Mouse (Mus musculus) cerebellum, adult 18-20 months (tissue): ENCODE measurements around the gene Xpr1.
"Not testable (repeated sequence)": the region's sequence is repeated elsewhere in the genome, so short reads cannot be mapped to it uniquely, and the experiment has no call there.

Experiments
- DNase-seq, 2 experiments: peaks; one replicate each; pipeline ENCODE4 v3.0.0; 2021

Xpr1 gene

GRCm38 (mm10) chr1:155320091-155320833 lies 97.0 kb downstream of the Xpr1 start:
- no peak for DNase-seq

DNA sequence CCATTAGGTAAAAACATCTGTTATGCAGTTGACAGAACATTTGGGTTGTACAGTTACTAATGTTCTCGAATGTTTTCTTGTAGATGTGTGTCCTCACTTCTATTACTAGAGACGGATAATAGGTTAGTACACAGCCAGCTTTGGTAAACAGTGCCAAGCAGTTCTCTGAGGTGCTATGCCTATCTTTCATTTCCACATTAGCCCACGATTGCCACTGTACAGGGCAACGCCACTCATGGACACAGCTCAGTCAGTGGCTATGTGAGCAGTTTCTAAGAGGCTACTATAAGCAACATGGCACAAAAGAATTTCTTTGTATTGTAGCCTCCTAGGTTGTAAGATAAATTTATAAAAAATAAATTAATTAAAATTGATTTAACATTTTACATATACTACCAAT lies 97.7 kb downstream of the Xpr1 start:
- no peak for DNase-seq

DNA sequence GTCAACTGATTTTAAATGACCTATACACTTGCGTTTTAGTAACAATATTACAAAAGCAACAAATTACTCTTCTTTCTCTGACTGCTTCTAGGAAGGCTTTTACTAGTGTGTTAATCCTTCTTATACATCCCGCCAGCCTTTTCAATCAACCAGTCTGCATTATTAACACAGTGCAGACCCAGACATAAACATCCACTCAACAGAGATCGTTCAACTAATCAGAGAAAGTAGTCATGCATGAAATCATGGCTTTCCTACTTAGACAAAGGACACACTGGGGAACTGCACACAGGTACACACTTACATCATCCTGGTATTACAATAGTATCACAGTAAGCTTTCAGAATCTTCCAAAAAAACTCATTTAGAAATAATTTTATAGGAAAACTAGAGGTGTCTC lies 105.5 kb downstream of the Xpr1 start:
- DNase-seq = no peak

DNA sequence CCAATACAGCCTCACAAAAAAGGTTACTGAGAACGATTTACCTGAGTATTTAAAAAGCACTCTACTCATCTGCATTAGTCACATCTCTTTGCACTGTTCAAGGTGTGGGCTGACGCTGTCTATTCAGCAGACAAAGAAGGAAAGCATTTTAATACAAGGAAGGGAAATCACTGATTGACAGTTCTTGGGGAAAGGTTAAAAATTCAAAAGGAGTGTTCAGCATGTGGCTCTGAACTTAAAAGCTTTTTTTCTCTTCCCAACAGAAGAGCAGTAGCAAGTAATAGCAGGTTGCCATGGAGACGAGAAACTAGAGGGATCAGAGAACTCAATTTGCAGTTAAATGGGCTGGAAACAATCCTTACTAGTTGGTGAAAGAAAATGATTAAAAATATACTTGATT lies 110.3 kb downstream of the Xpr1 start:
- DNase-seq = no peak

- no peak for DNase-seq
Measured at GRCm38 (mm10) chr1:155303402-155303801, 113.8 kb downstream of the Xpr1 start.

- no peak for DNase-seq
Measured at GRCm38 (mm10) chr1:155297615-155298014, 119.6 kb downstream of the Xpr1 start.

DNA sequence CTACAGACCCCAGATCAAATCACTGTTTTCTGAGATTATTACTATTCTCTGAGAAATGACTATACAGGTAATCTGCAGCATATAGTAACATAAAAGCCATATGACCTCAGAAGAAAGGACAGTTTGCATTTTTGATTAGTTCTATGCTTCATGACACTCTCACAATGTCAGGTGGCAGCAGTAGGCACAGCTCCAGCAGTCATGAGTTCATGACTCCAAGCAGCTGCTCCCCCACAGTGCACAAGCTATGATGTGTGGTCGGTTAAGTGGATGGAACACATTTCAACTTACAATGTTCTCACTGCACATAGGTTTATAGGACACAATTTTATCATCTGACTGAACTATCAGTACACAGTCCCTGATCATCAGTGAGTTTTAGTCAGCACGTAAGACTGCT lies 120.0 kb downstream of the Xpr1 start:
- no peak for DNase-seq

DNA sequence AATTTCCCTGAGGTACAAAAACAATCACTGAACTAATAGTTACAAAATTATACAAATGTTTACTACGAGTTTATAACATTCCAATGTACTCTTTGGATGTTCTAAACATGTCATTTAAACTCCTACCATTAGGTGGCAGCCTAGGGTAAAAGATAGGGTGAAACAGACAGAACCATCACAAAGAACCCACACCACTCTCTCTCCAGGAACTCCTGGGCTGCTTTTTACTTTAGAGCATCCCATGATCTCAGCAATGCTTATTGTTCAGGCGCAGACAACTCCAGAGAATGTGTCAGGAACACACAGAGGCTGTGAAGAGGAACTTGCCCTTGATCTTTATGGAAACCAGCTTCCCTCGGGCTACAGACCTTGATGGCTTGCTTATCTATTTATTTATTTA lies 123.8 kb downstream of the Xpr1 start:
- DNase-seq = peak in 1 of 2 experiments; percentile 46

DNA sequence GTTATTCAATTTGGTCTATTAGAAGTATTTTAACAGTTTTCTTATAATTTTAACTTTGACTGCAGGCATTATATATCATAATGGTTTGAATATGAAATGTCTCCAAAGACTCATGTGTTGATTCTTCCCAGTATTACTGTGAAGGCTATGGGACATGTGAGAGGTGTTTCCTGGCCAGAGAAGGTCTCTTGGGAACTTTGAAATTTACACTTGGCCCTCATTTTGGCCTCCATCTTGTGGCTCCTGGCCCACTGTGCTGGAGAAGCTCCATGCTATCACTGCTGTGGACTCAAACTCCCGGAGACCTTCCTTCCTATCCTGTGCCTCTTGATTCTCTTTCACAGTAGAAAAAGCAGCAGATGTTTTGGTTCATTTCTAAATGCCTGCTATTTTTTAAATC lies 127.8 kb downstream of the Xpr1 start:
- no peak for DNase-seq

GRCm38 (mm10) chr1:155288033-155288432 lies 129.2 kb downstream of the Xpr1 start:
- DNase-seq = no peak

DNA sequence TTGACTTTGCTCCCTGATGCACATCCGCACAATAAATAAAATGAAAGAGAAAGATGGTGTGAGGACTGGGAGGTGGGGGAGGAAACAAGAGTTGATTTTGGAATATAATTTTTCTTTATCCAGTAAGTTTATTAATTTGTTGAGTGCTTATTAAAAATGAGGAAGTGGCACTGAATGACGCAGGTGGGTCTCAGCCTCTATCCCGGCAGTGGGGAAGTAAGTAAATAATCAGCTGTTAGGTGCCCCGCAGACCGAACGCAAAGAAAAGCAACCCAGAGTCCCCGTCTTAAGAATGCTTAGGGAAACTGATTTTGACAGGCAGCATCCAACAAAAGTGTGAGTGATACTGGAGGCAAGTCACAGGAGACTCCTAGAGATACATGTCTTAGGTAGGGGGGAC lies 133.4 kb downstream of the Xpr1 start:
- DNase-seq = no peak

- peak; percentile 75 to 79 for DNase-seq
Measured at GRCm38 (mm10) chr1:155281003-155281793, 136.0 kb downstream of the Xpr1 start.

DNA sequence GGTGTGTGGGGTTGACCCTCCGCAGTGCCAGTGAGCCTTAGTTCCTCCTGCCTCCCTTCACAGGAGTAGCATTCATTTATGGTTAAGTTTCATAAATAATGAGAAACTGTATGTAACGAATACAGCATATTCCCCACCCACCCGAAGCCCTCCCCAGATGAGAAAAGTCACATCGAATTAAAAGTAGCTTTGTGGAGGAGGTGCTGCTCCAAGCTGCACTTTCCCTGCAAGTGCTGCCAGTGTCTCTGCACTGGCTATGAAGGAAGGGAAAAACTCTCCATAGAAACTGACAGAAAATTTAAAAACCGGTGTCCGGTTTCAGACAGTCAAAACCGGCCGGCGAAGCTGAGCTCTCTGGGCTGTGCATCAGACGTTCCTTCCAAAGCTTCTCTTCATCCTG lies 136.9 kb downstream of the Xpr1 start:
- no peak for DNase-seq

GRCm38 (mm10) chr1:155276381-155277033 lies 140.7 kb downstream of the Xpr1 start:
- DNase-seq = no peak

GRCm38 (mm10) chr1:155275793-155276192 lies 141.4 kb downstream of the Xpr1 start:
- DNase-seq = no peak

- peak; percentile 42 to 48 for DNase-seq
Measured at GRCm38 (mm10) chr1:155274976-155275375, 142.2 kb downstream of the Xpr1 start.

- no peak for DNase-seq
Measured at GRCm38 (mm10) chr1:155272953-155273352, 144.3 kb downstream of the Xpr1 start.

- DNase-seq = not testable (repeated sequence)
Measured at GRCm38 (mm10) chr1:155262496-155262895, 154.7 kb downstream of the Xpr1 start.

- no peak for DNase-seq
Measured at GRCm38 (mm10) chr1:155254309-155254708, 162.9 kb downstream of the Xpr1 start.

DNA sequence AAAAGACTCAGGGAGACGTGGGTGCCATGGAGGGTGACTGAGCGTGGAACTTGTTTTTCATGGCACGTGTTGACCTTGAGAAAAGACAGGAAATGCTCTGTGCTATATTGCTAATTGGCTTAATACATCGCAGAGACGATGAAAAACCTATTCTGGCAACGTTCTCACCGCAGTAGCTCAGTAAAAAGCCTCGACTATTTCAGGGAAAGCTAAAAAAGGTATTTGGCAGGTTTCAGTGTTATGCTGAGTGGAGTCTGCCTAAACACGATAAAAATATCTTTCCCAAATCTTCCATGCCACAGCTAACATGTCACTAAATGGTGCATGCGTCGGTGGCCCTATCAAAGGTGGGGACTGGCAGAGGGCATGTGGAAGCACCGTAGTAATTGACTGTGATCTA lies 164.1 kb downstream of the Xpr1 start:
- DNase-seq = no peak

DNA sequence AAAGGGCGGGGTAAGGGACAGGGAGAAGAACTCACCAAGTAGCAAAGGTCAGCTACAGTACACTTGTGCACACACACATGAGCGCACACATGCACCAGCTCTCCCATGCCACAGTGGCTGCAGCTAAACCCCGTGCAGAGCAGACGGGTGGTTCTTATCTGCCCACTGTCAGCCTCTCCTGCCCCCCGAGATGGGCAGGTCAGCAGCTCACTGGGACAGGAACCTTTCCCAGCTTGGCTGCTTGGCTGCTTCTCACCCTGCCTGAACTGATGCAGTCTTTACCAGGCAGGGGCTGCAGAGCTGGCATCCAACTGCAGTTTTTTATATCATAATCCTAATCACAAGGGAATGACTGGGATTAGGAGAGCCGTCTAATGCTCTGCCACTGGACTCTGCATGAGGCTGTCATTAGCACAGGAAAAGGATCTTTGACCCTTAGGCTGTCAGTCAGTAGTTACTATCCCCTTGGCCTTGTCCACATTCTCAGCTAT lies 164.5 kb downstream of the Xpr1 start:
- no peak for DNase-seq

DNA sequence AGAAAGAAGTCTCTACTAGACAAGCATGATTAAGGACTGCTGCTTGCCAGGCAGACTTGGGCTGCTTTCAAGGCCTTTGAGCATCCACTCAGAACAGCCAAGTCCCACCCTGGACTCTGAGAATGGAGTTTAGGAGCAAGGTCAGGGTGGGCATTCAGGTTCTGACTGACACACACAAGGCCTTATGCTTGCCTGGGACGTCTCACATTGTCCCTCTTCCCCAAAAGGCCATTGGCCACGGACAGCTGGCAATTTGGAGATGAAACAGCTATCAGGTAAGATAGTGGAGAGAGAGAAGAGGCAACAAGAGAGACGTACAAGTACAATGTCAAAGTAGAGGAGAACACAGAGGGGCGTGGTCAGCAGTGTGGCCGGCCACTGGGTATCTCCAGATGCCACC lies 165.6 kb downstream of the Xpr1 start:
- DNase-seq = no peak

DNA sequence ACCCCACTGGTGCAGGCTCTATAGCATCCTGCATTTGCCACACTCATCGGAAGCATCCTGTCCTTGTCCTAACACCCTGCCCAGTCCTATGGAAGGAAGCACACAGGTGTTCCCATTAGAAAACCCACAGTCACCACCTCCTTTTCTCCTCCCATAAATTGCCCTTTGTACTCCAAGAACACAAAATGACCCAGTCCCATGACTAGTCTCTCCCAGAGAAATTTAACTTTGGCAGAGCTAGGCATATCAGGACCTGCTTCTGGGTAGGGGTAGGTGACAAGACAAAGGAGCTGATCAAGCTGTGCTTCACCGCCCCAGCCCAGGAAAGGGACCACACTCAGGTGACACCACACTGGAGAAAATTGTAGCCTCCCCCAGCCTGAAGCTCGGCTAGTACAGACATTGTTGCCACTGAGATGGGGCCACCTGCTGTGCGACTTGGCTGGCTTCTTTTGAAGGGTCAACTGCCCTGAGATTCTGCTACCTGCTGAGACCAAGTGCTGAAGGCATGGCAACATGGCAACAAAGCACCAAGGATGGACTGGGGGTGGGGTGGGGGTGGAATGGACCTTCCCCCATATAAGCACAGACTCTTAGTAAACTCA lies 166.6 kb downstream of the Xpr1 start:
- no peak for DNase-seq
